Comparison of ENCODE assay signal across 7 mouse cellular contexts in genomic region chr10:80798150-80799006, GRCm38 (mm10). TPM values are rescaled to one million over a fixed set of nuclear protein-coding genes. Genes with fewer than 3 reads are reported as not detected.
A peak's percentile ranks its signal among the peaks of the same experiment; 100 is the strongest.
DNase-seq lines count a peak whose midpoint lies in the region; ATAC-seq lines count a peak whose summit lies in the region.

TSS of gene Sf3a2 (plus strand) at chr10:80798198.
TSS of gene Plekhj1 (minus strand) at chr10:80798626.

- DNase-seq in adrenal gland, postnatal 25 days = peak; percentile 96
- peak; percentile 99 for DNase-seq in heart, adult 11 months
- DNase-seq in kidney, adult 18-20 months = peak; percentile 97
- DNase-seq in limb, embryonic 11.5 days (ENCODE audit: low spot score) = peak; percentile 95
- DNase-seq in midbrain, embryonic 14.5 days = peak; percentile 98
- DNase-seq in spleen, adult 18-20 months = peak; percentile 91 to 96

- H3K4me1 ChIP-seq in embryonic facial prominence, embryonic 12.5 days = peaks cover 18% of the 10 kb centered on the region
- H3K4me1 ChIP-seq in limb, embryonic 11.5 days (ENCODE audit: control insufficient read depth, insufficient read depth, low read length) = peaks cover 15% of the 10 kb centered on the region
- peaks cover 22% of the 10 kb centered on the region for H3K4me1 ChIP-seq in midbrain, embryonic 14.5 days (ENCODE audit: control insufficient read depth, insufficient read depth, low read length)

- H3K4me3 ChIP-seq in embryonic facial prominence, embryonic 12.5 days = peak within 1 kb of the TSS; percentile 92
- peak within 1 kb of the TSS; percentile 97 for H3K4me3 ChIP-seq in limb, embryonic 11.5 days (ENCODE audit: low read depth, low read length)
- peak within 1 kb of the TSS; percentile 88 for H3K4me3 ChIP-seq in midbrain, embryonic 14.5 days (replicated peaks; ENCODE audit: low read depth, low read length)

- no peaks in the 10 kb centered on the region for H3K27me3 ChIP-seq in embryonic facial prominence, embryonic 12.5 days
- no peaks in the 10 kb centered on the region for H3K27me3 ChIP-seq in limb, embryonic 11.5 days (ENCODE audit: control insufficient read depth, insufficient read depth, low read length)
- H3K27me3 ChIP-seq in midbrain, embryonic 14.5 days (ENCODE audit: control insufficient read depth, insufficient read depth, low read length) = no peaks in the 10 kb centered on the region

- peaks cover 59% of the 10 kb centered on the region for H3K36me3 ChIP-seq in embryonic facial prominence, embryonic 12.5 days
- H3K36me3 ChIP-seq in limb, embryonic 11.5 days (ENCODE audit: control insufficient read depth, insufficient read depth, low read length) = peaks cover 39% of the 10 kb centered on the region
- H3K36me3 ChIP-seq in midbrain, embryonic 14.5 days (ENCODE audit: control insufficient read depth, insufficient read depth, low read length) = peaks cover 65% of the 10 kb centered on the region

- H3K9ac ChIP-seq in embryonic facial prominence, embryonic 12.5 days = peak within 1 kb of the TSS; percentile 98
- H3K9ac ChIP-seq in limb, embryonic 11.5 days (ENCODE audit: low read length) = peak within 1 kb of the TSS; percentile 95
- peak within 1 kb of the TSS; percentile 91 for H3K9ac ChIP-seq in midbrain, embryonic 14.5 days (replicated peaks; ENCODE audit: low read length)

- H3K4me2 ChIP-seq in embryonic facial prominence, embryonic 12.5 days (replicated peaks) = peak within 1 kb of the TSS; percentile 90
- H3K4me2 ChIP-seq in limb, embryonic 11.5 days (ENCODE audit: low read depth, severe bottlenecking) = peak within 1 kb of the TSS; percentile 92
- H3K4me2 ChIP-seq in midbrain, embryonic 14.5 days (ENCODE audit: low read length) = peak within 1 kb of the TSS; percentile 82

- ATAC-seq in embryonic facial prominence, embryonic 12.5 days (ENCODE audit: insufficient number of reproducible peaks, insufficient read depth, low FRiP score, low TSS enrichment) = peak; percentile 90
- peak; percentile 88 for ATAC-seq in limb, embryonic 11.5 days (ENCODE audit: insufficient number of reproducible peaks, low FRiP score, low TSS enrichment, low read depth)
- peak; percentile 89 for ATAC-seq in midbrain, embryonic 14.5 days (ENCODE audit: low FRiP score, low TSS enrichment)

- H3K27ac ChIP-seq in embryonic facial prominence, embryonic 12.5 days = peak within 1 kb of the TSS; percentile 96
- H3K27ac ChIP-seq in limb, embryonic 11.5 days (replicated peaks; ENCODE audit: low read depth, low read length) = peak within 1 kb of the TSS; percentile 91
- H3K27ac ChIP-seq in midbrain, embryonic 14.5 days (replicated peaks; ENCODE audit: low read depth, low read length) = peak within 1 kb of the TSS; percentile 91

- H3K9me3 ChIP-seq in embryonic facial prominence, embryonic 12.5 days = no peaks in the 10 kb centered on the region
- no peaks in the 10 kb centered on the region for H3K9me3 ChIP-seq in limb, embryonic 11.5 days (ENCODE audit: control insufficient read depth, low read length)
- no peaks in the 10 kb centered on the region for H3K9me3 ChIP-seq in midbrain, embryonic 14.5 days (ENCODE audit: control insufficient read depth, low read length)

- under 1% methylated on average over 104 of the region's 104 CpGs for WGBS in embryonic facial prominence, embryonic 12.5 days
- under 1% methylated on average over 103 of the region's 104 CpGs for WGBS in limb, embryonic 11.5 days
- WGBS in midbrain, embryonic 14.5 days = 0% methylated on average over 104 of the region's 104 CpGs

RNA-seq across cellular contexts. Expression of gene Sf3a2, which starts in this region (rescaled TPM):
- 56.7 and 60.1 TPM in 2 replicates for total RNA-seq in adrenal gland, postnatal 25 days (2021)
- 64.8 and 71.7 TPM in 2 replicates for polyA plus RNA-seq in embryonic facial prominence, embryonic 12.5 days (2016; fragmentation: Nextera tagmentation; extraction: Ambion mirVana)
- 122 and 130 TPM in 2 replicates for polyA plus RNA-seq in limb, embryonic 11.5 days (2014; fragmentation: Nextera tagmentation; extraction: Ambion mirVana)
- 57.2 and 75.1 TPM in 2 replicates for polyA plus RNA-seq in midbrain, embryonic 14.5 days (2014; fragmentation: Nextera tagmentation; extraction: Ambion mirVana)

RNA-seq across cellular contexts. Expression of gene Plekhj1, which starts in this region (rescaled TPM):
- total RNA-seq in adrenal gland, postnatal 25 days (2021) = 114 and 132 TPM in 2 replicates
- polyA plus RNA-seq in embryonic facial prominence, embryonic 12.5 days (2016; fragmentation: Nextera tagmentation; extraction: Ambion mirVana) = 132 and 142 TPM in 2 replicates
- 141 and 145 TPM in 2 replicates for polyA plus RNA-seq in limb, embryonic 11.5 days (2014; fragmentation: Nextera tagmentation; extraction: Ambion mirVana)
- polyA plus RNA-seq in midbrain, embryonic 14.5 days (2014; fragmentation: Nextera tagmentation; extraction: Ambion mirVana) = 107 and 116 TPM in 2 replicates

Comparison
In these comparisons a context has a peak if more than half of its experiments do, and no peak if none do; other contexts are left out.
1. Peak in every context shown above with its lines: DNase-seq, ATAC-seq, H3K4me3 ChIP-seq and H3K27ac ChIP-seq.